Mouse (Mus musculus) CD8-positive naive resting alpha-beta T cell, adult 2 months (primary cell): Measurements from ENCODE around the gene Mdk.

ENCODE experiments used
- DNase-seq, 2 experiments: peaks; one replicate each; pipeline ENCODE4 v3.0.0; 2022; ENCODE audit warnings: low read depth in 2 of 2, low spot score in 2 of 2

Mdk gene

DNA sequence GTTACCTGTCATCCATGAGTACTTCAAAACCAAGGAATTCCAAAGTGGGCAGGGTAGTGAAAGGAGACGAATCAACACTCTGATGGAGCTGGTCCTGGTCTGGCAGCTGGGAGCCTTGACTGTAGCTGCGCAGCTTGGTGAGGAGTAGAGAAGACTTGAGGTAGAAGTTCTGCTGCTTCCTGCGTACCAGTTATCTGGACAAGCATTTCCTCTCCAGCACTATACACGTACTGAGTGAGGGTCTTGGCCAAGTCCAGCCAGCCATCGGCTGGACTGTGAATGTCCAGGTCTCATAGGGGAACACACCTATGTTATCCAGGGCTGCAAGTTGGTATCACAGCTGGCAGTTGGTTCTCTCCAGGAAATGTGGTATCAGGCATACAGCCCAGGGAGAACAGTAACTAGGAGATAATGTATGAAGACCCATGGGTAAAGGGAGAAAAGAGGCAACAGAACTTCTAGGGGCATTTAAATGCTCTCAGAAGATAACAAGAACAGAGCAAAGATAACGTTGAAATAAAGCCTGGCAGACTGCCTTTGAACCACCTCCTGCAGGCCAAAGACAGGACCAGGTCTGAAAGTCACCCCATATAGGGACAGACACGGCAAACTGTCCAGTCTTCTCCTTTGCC is 15.6 kb downstream of the Mdk start:
- DNase-seq: no peak

DNA sequence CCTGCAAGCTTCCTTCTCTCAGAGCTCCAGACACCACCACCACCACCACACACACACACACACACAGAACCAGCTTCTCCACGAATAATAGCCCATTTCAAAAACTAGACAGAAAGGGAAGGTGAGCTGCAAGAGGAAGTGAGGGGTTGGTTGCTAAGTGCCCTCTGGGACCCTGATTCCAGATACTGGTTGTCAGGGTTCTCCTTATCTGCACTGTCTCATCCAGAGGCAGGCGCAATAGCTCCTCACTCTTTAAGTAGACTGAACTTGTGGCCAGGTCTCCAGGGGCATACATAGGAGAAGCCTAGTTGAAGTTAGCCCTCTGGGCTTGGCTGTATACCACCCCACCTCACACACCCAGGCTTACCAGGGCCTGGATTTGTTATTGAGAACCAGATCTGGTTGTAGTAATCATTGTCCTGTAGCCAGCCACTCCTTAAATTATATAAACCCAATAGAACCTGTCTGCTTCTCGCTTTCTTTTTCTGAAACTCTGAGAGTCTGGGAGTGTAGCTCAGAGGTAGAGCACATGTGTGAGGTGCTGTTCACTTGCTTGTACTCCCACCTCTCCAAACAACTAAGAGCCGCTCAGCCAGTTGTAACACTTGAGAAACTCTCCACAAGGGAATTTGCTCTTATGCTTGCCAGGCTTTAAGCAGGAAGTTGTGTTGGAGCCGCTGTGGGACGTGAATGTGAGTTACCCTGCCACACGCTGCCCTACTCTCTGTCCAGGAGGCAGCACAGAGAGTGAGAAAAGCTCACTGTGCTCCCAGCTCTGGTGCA is 18.6 kb downstream of the Mdk start:
- no peak for DNase-seq

DNA sequence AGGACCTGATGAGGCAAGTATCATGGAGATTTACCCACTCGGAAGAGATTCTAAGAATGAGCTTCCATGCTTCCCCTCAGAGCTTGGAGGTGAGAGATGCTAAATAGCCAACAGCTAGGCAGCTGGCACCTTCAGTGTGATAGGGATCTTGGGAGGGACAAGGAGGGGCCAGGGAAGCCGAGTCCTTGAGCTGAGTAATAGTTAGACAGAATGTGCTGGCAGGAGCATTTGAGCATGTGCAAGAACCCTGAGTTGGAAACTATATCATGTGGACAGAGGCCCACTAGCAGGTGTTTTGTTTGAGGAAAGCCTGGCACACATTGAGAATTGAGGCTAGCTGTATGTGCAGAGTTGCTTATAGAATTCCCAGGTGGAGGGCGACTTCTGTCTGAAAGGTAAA is 19.5 kb downstream of the Mdk start:
- DNase-seq: no peak

DNA sequence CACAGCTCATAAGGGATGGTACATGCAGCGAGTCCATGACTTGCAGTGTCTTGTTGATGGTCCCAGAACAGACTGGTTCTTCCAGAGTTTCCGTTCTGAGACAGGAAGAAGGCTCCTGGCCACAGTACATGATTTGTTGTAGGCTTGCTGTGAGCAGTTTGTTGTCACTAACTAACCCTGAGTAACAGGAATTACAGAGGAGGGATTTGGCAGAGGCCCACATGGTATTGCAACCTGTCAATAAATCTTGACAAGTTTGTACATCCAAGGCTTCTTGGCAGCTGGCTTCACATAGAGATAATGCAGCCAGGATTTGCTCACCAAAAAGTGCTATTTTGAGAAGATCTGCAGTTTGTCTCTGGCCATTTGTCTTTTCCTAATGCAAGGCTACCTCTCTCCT is 26.0 kb downstream of the Mdk start:
- DNase-seq: no peak

DNA sequence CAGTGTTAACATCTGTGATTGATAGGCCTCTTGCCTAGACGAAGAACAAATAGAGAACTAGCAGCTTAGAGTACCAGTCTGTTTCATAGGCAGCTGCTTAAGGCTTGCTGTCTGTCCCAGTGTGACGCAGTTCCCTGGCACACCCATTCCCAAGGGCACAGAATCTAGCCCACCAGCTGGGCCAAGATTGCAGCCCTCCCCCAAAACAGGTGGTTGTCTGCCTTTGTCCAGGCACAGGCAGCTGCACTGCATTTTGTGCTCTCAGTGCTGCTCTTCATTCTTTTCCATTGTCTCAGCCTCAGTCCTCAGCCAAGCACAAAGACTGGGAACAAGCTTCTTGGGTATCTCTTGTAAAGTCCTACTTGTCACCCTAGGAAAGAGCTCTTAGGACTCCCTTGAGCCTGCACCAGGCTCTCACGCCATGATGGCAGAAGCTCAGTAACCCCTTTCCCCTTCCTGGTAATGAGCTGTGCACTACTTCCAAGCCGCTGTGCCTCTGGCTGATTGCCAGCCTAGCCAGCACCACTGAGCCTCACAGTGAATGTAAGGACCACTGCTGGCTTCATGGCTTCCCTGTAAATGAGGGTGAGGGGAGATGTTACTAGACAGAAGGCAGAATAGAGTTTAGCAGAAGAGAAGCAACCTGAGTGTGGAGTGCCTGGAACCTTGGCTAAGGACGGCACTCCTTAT is 27.3 kb downstream of the Mdk start:
- no peak for DNase-seq

DNA sequence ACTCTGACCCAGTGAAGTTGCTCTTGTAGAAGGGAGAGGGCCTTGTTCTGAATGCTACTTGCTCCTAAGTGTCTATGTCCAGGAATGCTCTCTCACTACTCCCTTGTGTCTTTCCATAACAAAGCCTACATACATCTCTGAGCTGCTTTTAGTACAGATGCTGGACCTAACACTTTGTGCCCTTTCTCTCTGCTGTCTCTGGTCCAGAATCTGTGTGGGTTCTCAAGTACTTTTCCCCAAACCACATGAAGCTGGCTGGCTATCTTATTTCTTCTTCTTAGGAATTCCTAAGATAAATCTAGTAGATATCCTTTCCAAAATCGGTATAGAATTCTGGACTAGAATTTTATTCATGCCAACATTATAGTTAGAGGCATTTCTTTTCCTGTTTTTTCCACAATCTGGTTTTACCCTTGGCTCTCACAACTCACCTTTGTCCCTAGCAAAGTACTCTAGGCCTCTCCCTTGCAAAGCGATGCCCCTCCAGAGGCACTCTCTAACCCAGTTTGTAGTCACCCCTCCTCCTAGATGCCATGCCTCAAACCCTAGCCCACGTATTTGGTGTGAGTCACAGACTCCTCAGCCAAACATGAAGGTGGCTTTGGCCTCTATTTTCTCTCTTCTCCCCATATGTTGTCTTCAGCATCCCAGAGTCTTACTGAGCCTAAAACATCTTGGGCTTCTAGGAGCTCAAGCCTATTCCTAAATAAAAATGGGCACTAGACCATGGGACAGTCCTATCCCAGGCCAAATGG is 28.7 kb downstream of the Mdk start:
- no peak for DNase-seq

DNA sequence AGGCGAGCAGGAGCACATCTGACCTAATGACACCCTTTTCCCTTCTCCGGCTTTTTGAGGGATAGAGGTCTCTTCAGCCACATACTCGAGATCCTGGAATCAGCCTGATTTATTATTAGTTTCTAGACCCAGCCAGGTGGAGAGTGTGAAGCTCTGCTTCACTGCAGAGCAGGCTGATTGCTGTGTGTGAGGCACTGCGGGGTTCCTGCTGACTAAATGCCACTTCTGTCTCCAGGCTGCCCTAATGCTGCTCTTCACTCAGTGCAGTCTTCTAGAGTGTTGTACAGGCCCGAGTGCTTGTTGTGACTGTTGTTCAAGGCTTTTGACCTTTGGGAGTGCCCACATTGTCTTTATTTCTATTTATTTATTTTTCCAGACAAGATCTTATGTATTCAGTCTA is 29.8 kb downstream of the Mdk start:
- no peak for DNase-seq

DNA sequence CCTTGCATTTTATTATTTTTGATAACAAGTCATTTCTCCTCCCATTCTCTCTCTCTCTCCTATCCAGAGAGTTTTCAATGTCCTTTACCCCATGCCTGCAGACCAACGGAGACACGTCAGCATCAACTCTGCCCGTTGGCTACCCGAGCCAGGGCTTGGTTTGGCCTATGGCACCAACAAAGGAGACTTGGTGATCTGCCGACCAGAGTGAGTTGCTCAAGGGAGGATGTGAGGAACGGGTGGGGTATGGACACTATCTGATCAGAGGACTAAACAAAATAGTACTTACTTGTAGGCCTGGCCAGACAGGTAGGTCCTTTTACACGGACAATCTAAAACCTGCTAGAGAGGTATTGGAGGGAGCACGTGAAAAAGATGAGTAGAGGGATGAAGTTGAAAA is 31.7 kb downstream of the Mdk start:
- DNase-seq: no peak

DNA sequence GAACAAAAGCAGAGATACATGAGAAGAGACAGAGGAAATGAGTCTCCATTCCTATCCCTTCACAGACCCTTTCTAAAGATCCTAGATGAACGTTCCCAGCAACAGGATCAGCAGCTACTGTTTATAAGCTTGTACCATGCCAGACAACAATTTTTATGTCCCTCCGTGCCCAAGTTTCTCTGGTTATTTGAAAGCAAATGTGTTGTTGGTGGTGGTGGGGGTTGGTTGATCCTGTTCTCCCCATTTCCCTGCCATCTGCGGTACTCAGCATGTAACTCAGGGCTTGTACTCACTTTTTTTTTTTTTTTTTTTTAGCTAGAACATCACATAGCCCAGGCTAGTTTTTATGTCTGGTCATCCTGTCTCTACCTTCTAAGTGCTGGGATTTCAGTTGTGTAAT is 33.0 kb downstream of the Mdk start:
- no peak for DNase-seq

DNA sequence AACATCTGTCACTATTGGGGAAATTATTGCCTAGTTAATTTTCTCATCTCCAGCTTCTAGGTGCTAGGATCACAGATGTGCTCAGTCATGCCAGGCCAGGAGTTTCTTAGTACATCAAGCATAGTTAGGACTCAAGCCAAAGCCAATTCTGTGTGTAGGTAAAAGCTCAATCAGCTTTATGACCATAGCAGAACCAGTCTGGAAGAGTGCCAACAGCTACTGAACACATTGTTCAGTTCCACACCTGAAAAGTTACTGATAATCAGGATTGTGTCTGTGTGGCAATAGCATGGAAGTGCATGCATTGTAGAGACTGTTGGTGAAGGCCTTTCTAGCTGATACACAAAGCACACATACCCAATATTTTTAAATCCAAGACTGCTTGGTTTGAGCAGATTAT is 34.1 kb downstream of the Mdk start:
- no peak for DNase-seq

DNA sequence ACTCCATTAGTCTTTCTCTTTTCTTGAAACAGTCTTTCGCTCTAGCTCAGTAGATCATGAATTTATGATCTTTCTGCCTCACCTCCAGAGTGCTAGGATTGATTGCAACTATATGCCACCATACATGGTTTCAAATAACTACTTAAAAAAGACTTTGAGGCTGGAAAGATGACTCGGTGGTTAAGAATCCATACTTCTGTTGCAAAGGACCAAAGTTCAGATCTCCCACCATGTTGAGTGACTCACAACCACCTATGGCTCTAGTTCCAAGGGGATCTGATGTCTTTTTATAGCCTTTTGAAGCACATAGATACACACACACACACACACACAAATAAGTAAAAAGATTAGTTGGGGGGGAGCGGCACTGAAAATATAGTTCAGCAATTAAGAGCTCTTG is 36.7 kb downstream of the Mdk start:
- no peak for DNase-seq

DNA sequence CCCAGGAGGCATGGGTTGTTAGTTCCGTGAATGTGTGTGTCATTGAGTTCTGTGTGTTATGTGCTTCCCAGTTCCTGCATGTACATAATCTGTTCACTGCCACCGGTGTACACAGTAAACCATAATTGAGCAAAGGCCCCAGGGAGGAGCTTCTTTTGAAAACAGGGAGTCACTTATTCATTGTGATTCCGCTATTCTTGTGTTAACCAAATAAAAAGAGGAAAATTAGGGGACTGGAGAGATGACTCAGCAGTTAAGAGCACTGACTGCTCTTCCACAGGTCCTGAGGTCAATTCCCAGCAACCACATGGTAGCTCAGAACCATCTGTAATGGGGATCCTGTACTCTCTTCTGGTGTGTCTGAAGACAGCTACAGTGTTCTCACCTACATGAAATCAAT is 37.4 kb downstream of the Mdk start:
- DNase-seq: no peak

DNA sequence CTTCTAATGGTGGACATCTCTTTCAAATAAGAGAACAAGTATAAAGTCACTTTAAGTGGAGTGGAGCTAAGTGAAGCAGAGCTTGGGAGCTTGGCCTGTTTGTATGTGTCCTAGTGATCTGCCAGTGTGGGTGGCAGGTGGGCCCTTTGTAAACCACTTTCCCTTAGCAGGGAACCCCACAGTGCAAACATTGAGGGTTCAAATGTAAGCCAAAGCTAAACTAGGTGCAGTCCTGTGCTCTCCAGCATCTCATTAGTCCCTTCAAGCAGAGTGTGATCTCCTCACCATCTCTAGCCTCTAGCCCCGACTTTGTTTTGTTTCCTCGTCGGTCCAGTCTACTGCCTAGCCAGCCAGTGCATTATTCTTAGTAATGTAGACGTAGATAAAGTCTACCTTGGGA is 47.5 kb downstream of the Mdk start:
- no peak for DNase-seq

DNA sequence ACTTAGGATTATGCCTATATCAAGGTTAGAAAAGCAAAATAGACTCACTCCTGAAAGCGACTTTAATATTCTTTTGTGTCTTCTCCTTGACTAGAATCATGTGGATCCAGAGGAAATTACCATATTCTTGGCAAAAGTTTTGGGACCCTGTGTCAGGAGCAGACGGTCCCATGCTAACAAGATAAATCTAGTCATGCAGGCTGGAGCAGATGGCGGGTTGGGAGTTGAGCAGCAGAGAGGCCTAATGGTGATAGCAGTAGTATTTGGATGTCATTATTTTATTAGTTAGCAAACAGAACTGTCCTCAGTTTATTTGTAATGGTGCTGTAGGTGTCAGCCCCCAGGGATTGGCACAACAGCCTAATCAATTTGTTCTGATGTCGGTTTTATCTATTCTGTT is 48.1 kb downstream of the Mdk start:
- no peak for DNase-seq
